Mouse (Mus musculus) spleen, adult 2 months (tissue): Measurements from ENCODE around the gene Fxyd1.
A peak's percentile ranks its signal among the peaks of the same experiment; 100 is the strongest.

ENCODE experiments used
- CTCF ChIP-seq: fragments of 200-500 bp; IDR thresholded peaks from 2 replicates; pipeline ENCODE4 v1.5.1; 2011; ENCODE audit warnings: mild to moderate bottlenecking, inconsistent platforms; ENCODE audit not compliant: insufficient read depth, insufficient read length, insufficient replicate concordance; ENCODE audit errors: extremely low read depth
- POLR2A ChIP-seq: fragments of 200-500 bp; IDR thresholded peaks from 2 replicates; pipeline ENCODE4 v1.6.1; 2011; ENCODE audit warnings: low read depth, low read length, inconsistent platforms

DNA sequence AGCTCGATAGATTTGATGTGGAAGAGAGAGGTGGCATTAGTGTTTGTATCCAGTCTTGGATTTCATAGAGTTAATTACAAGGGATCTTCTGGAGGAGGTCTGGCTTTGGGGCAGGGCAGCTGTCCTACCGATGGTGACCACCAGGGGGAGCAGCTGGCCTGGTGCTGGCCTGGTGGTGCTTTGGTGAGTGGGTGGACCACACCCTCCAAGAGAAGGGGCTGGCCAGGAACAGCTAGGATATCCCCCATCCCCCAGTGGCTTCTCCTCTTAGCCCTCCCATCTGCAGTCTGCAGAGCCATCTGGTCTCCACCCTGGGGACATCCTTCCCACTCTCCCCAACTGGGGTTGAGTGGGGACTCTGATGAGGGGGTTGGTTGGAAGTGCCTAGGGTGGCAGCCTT is 2.1 kb upstream of the Fxyd1 start, which contains the start of gene Lgi4:
- TF ChIP-seq CTCF (peak; percentile 98), POLR2A (no peak)
